Mouse (Mus musculus) hindbrain, embryonic 14.5 days (tissue): Measurements from ENCODE around the gene Timmdc1. TPM values are rescaled to one million over a fixed set of nuclear protein-coding genes. Genes with fewer than 3 reads are reported as not detected.

ENCODE experiments used
- ATAC-seq: fragments of 200-750 bp; cut with Nextera tagmentation; 2 replicates; pipeline ENCODE4 v1.8.0; 2017; ENCODE audit warnings: moderate number of reproducible peaks, mild to moderate bottlenecking, moderate TSS enrichment, moderate library complexity; ENCODE audit not compliant: low FRiP score
- DNase-seq: peaks from one replicate; pipeline ENCODE4 v3.0.0-alpha.2; 2015; ENCODE audit warnings: low spot score
- H3K27ac ChIP-seq: fragments of 300-500 bp; sonication (generic); 2 replicates; pipeline ENCODE4 v1.5.1; 2014; ENCODE audit warnings: mild to moderate bottlenecking, moderate library complexity
- H3K27me3 ChIP-seq: fragments of 300-500 bp; sonication (generic); 2 replicates; pipeline ENCODE4 v1.6.1; 2014; ENCODE audit warnings: mild to moderate bottlenecking, low read length, mixed read lengths; ENCODE audit not compliant: control insufficient read depth, insufficient read depth
- H3K36me3 ChIP-seq: fragments of 300-500 bp; sonication (generic); replicated peaks from 2 replicates; pipeline ENCODE4 v1.6.1; 2014; ENCODE audit not compliant: control insufficient read depth, insufficient read depth
- H3K4me1 ChIP-seq: fragments of 300-500 bp; sonication (generic); replicated peaks from 2 replicates; pipeline ENCODE4 v1.6.1; 2014; ENCODE audit warnings: antibody characterized with exemption, low read length, mixed read lengths; ENCODE audit not compliant: control insufficient read depth, insufficient read depth
- H3K4me2 ChIP-seq: fragments of 300-500 bp; sonication (generic); replicated peaks from 2 replicates; pipeline ENCODE4 v1.6.1; 2014; ENCODE audit warnings: mild to moderate bottlenecking, moderate library complexity
- H3K4me3 ChIP-seq: fragments of 300-500 bp; sonication (generic); replicated peaks from 2 replicates; pipeline ENCODE4 v1.5.1; 2014; ENCODE audit warnings: mild to moderate bottlenecking, low read length
- H3K9ac ChIP-seq: fragments of 300-500 bp; sonication (generic); 2 replicates; pipeline ENCODE4 v1.6.1; 2014
- H3K9me3 ChIP-seq: fragments of 300-500 bp; sonication (generic); 2 replicates; pipeline ENCODE4 v1.6.1; 2016; ENCODE audit warnings: low read length; ENCODE audit not compliant: control insufficient read depth
- WGBS: fragments of 180-500 bp; shearing (Covaris S2); extraction: QIAGEN DNeasy Blood & Tissue Kit; methylation state at CpG from one replicate; pipeline ENCODE4 v1.1.7; 2014; 5-methylcytosine and 5-hydroxymethylcytosine counted together
- polyA plus RNA-seq: library from polyadenylated mRNA; unstranded; fragments of >200 nt; fragmentation: Nextera tagmentation; extraction: Ambion mirVana; gene quantifications from 2 replicates; pipeline ENCODE4 v1.2.1, GENCODE M21; 2014

Timmdc1 gene
- polyA plus RNA-seq, 1 experiment from 2014 or later: 29.8 TPM

DNA sequence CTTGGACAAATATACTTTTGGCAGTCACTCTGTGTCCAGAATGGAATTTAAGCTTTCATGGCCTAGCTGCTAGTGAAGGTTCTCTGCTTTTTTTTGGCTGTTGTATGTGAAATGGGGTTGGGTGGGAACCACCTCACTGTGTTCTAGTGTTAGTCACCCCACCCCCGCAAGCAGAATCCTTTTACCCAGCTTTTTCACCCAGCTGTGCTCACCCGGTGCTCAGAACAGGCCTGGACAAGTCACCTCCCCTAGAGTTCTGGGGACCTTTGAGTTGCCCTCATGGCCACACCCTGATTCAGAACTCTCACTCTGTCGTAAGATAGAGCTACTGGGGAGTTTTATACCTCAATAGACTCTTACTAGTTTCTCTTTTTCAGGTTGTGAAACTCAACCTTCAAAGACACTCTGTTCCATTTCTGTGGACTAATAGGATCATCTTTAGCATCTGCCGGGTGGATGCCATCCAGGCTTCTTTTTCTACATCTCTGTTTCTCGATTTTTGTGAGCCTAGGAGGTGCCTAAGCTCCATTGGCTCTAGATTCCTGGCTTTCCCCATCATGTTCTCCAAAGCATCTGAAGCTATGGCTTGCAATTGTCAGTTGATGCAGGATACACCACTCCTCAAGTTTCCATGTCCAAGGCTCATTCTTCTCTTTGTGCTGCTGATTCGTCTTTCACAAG is 63.7 kb downstream of the Timmdc1 start:
- H3K4me1 ChIP-seq: no peaks in the 10 kb centered on the region
- H3K27ac ChIP-seq: no peak overlapping the region
- 73% methylated on average over 6 of the region's 6 CpGs for whole genome bisulfite sequencing
- H3K4me3 ChIP-seq: no peak overlapping the region
- H3K4me2 ChIP-seq: no peak overlapping the region
- no peaks in the 10 kb centered on the region for H3K36me3 ChIP-seq
- DNase-seq (no peak), ATAC-seq (no peak)
- H3K9me3 ChIP-seq: no peaks in the 10 kb centered on the region
- H3K27me3 ChIP-seq: no peaks in the 10 kb centered on the region
- no peak overlapping the region for H3K9ac ChIP-seq

DNA sequence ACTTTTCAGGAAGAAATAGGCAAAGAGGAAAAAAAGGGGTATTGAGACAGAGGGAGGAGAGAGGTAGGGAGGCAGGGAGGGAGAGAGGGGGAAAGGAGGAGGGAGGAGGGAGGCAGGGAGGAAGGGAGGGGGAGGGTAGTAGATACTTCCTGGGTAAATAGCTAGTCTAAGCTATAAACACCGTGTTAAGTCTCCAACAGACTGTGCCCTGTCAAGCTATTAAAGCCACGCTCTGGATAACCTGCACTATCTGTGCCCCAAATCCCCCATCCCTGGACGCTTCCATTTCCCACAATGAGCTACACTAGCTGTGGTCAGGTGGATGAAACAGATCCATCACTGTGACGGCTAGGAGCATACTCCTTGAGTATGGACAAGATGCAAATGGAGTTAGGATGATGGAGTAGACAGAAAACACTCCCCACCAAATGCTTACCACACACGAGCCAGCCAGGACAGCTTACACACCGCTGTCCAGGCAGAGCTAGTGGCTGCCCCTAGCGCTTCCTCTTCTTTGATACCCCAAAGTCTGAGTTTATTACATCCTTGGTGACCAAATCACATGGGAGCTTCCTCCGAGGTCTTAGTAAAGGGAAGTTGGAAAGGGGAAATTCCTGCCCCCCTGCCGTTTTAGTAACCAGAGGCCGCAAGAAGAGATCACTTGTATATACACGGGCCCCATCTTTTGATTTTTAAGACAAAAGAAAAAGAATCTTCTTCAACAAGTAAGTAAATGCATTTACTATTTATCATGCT is 65.5 kb downstream of the Timmdc1 start:
- Histone ChIP-seq H3K36me3 (no peaks in the 10 kb centered on the region), H3K9me3 (no peaks in the 10 kb centered on the region), H3K27ac (no peak overlapping the region), H3K4me3 (no peak overlapping the region), H3K4me2 (no peak overlapping the region), H3K27me3 (no peaks in the 10 kb centered on the region), H3K4me1 (no peaks in the 10 kb centered on the region), H3K9ac (no peak overlapping the region)
- ATAC-seq (no peak), DNase-seq (no peak)
- whole genome bisulfite sequencing: 62% methylated on average over 11 of the region's 11 CpGs

DNA sequence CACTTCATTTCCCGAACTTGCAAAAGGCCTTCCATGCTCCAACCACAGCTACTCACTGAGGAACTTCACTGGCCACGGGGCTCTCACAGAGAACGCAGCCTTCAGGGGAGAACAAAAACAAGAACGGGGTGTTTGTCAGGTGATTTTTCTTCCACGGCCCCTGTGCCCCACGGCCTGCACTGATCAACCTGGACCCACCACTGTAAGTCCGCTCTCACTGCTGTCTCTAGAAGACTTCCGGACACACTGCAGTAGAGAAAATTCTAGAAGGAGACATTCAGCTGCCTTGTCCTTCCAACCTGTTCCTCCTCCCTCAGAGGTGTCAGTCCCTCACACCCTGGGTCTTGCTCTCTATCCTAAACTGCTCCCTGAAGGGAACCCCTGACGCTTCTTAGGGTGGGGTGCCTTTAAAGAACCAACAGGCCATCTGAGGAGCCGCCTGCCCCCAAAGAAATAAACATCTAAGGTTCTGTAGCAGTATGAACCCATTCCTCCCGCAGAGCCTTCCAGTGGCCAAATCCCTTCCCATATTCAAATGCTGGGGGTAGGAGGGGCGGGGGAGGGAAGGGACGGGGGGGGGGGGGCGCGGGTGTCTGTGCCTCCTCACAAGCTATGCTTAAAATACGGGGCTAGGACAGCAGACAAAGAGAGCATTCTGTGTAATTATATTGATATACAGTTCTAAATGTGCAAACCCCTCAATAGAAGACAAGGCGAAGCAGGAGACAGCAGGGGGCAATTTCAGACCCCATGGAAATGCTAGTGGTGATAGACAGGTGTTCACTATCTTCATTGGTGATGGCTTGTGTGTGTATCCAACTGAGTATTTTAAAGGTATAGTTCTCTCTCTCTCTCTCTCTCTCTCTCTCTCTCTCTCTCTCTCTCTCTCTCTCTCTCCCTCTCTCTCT is 66.7 kb downstream of the Timmdc1 start, which contains the start of gene Cd80:
Gene Cd80 (plus strand): TSS at position 51 of the 908 bp plus-strand sequence.
- ATAC-seq: no peak
- 67% methylated on average over 16 of the region's 17 CpGs for WGBS
- no peaks in the 10 kb centered on the region for H3K36me3 ChIP-seq
- peaks cover 10% of the 10 kb centered on the region; the same call in 1 of the 2 replicates for H3K4me1 ChIP-seq
- no peak for DNase-seq
- H3K9me3 ChIP-seq: no peaks in the 10 kb centered on the region
- no peak within 1 kb of the TSS for H3K4me3 ChIP-seq
- no peak within 1 kb of the TSS for H3K4me2 ChIP-seq
- no peaks in the 10 kb centered on the region for H3K27me3 ChIP-seq
- no peak within 1 kb of the TSS for H3K9ac ChIP-seq
- no peak within 1 kb of the TSS for H3K27ac ChIP-seq

GRCm38 (mm10) chr16:38454533-38455254 is 67.8 kb downstream of the Timmdc1 start:
- no peak for DNase-seq
- no peak overlapping the region for H3K4me2 ChIP-seq
- H3K4me3 ChIP-seq: no peak overlapping the region
- peaks cover 6% of the 10 kb centered on the region for H3K36me3 ChIP-seq
- no peak overlapping the region for H3K9ac ChIP-seq
- no peak for ATAC-seq
- no peaks in the 10 kb centered on the region for H3K9me3 ChIP-seq
- peaks cover 12% of the 10 kb centered on the region; the same call in 1 of the 2 replicates for H3K4me1 ChIP-seq
- H3K27me3 ChIP-seq: no peaks in the 10 kb centered on the region
- H3K27ac ChIP-seq: no peak overlapping the region
- WGBS: 85% methylated on average over 11 of the region's 11 CpGs

DNA sequence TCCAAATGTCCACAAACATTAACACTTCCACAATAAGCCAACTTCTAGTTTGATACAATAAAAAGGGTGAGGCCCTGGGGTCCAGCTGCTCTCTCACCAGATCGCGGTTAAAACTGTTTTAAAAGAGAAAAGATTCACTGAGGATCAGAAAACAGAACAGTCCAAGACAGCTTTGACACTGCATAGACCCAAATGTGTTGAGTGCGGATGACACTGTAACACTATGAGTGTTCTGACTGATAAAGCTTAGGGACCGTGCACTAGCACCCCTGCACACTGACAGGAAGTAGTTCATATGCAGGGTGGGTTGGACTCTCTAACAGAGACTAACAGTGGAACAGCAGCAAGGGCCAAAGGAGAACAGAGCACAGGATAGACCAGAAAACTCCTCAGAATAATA is 68.5 kb downstream of the Timmdc1 start:
- H3K9ac ChIP-seq: no peak overlapping the region
- peaks cover 12% of the 10 kb centered on the region; the same call in 1 of the 2 replicates for H3K4me1 ChIP-seq
- DNase-seq (no peak), ATAC-seq (no peak)
- no peak overlapping the region for H3K4me3 ChIP-seq
- H3K27ac ChIP-seq: no peak overlapping the region
- H3K9me3 ChIP-seq: no peaks in the 10 kb centered on the region
- H3K4me2 ChIP-seq: no peak overlapping the region
- H3K36me3 ChIP-seq: peaks cover 14% of the 10 kb centered on the region
- 94% methylated on average over 4 of the region's 4 CpGs for WGBS
- H3K27me3 ChIP-seq: no peaks in the 10 kb centered on the region

DNA sequence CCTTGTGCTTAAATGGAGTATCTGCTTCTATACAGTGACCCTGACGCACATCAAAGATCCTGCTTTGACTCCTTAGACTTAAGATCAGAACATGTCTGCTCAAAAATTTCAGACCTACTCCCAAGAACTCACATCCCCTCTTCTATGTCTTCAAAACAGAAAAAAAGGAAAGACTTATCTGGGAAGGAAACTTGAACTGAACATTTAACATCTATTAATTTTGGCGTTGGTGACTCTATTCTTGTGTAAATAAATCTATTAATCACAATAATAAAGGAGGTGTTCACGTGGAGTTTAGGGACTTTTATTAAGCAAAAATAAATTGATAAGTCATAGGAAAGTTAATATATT is 69.3 kb downstream of the Timmdc1 start:
- ATAC-seq (no peak), DNase-seq (no peak)
- H3K9me3 ChIP-seq: no peaks in the 10 kb centered on the region
- H3K4me2 ChIP-seq: peak overlapping the region; percentile 64
- H3K9ac ChIP-seq: peak overlapping the region; percentile 88
- H3K36me3 ChIP-seq: peaks cover 22% of the 10 kb centered on the region
- peak overlapping the region; percentile 79 for H3K4me3 ChIP-seq
- H3K4me1 ChIP-seq: peaks cover 12% of the 10 kb centered on the region; the same call in 1 of the 2 replicates
- 25% methylated on average over 3 of the region's 3 CpGs for whole genome bisulfite sequencing
- peak overlapping the region; percentile 88 for H3K27ac ChIP-seq
- no peaks in the 10 kb centered on the region for H3K27me3 ChIP-seq

DNA sequence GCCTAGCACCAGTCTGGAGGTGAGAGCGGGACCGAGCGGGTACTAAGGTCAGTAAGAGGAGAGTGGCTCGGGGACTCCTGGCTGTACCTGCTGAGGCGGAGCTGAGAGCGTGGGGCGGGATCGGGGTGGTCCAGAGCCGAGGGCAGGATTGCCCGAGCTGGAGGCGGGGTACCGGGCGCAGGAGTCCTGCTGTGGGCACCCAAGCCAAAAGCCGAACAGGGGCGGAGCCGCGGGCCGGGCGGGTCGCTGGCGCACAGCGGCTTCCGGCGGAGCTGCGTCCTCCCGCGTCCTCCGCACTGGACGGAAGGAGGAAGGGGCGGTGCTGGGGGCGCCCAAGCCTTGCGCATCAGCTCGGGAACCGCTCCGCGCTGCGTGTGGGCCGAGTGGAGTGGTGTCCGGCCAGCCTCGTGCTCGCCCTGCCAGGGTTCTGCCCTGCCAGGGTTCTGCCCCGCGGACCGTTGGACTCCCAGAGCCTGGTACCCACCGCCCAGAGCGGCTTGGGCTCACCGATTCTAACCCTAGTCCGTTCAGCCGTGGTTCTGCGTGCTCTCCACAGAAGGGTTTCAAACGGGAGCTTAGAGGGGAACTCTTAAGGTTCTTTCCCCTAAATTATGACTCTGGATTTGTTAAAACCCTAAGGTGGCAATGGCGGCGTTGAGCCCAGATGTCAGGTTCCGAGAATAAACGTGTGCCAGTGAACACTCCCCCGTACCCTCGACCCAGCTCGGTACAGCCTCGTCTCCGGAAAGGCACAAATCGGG is 69.8 kb downstream of the Timmdc1 start, which contains the start of gene Adprh:
Gene Adprh (minus strand): TSS at position 262 of the 761 bp plus-strand sequence.
- DNase-seq (peak; percentile 86), ATAC-seq (peak; percentile 97)
- peaks cover 12% of the 10 kb centered on the region; the same call in 1 of the 2 replicates for H3K4me1 ChIP-seq
- H3K36me3 ChIP-seq: peaks cover 25% of the 10 kb centered on the region
- no peaks in the 10 kb centered on the region for H3K9me3 ChIP-seq
- H3K27ac ChIP-seq: peak within 1 kb of the TSS; percentile 88
- WGBS: under 1% methylated on average over 58 of the region's 61 CpGs
- peak within 1 kb of the TSS; percentile 79 for H3K4me3 ChIP-seq
- peak within 1 kb of the TSS; percentile 88 for H3K9ac ChIP-seq
- H3K27me3 ChIP-seq: no peaks in the 10 kb centered on the region
- H3K4me2 ChIP-seq: peak within 1 kb of the TSS; percentile 64
